Mouse (Mus musculus): ENCODE measurements around the gene Krt86. TPM values are rescaled to one million over a fixed set of nuclear protein-coding genes. Genes with fewer than 3 reads are reported as not detected.
A peak's percentile ranks its signal among the peaks of the same experiment; 100 is the strongest.

The Krt86 gene
- polyA plus RNA-seq, 1 experiment from 2014 or later: not detected

- DNase-seq (no peak), ATAC-seq (no peak)
- no peaks in the 10 kb centered on the region for H3K36me3 ChIP-seq (replicated peaks; ENCODE audit: insufficient read depth, low read length)
- H3K9me3 ChIP-seq (ENCODE audit: low read length): no peaks in the 10 kb centered on the region
- H3K4me3 ChIP-seq (ENCODE audit: low read depth, low read length): no peak overlapping the region
- 65% methylated on average over 1 of the region's 1 CpGs for WGBS (ENCODE audit: insufficient replicate concordance)
- no peak overlapping the region for H3K4me2 ChIP-seq (ENCODE audit: low read depth, low read length)
- peaks cover 10% of the 10 kb centered on the region for H3K27me3 ChIP-seq (ENCODE audit: insufficient read depth, low read length)
- TF ChIP-seq EP300 (IDR thresholded peaks at IDR 0.05; ENCODE audit: low read depth): no peak
- no peak for TF ChIP-seq CTCF (IDR thresholded peaks at IDR 0.05; ENCODE audit: low read depth)
- H3K4me1 ChIP-seq (ENCODE audit: insufficient read depth): peaks cover 6% of the 10 kb centered on the region; the same call in 1 of the 2 replicates
- H3K27ac ChIP-seq (ENCODE audit: low read depth): no peak overlapping the region
- no peak overlapping the region for H3K9ac ChIP-seq (replicated peaks)
Measured at GRCm38 (mm10) chr15:101483646-101484045, 10.4 kb downstream of the Krt86 start.

DNA sequence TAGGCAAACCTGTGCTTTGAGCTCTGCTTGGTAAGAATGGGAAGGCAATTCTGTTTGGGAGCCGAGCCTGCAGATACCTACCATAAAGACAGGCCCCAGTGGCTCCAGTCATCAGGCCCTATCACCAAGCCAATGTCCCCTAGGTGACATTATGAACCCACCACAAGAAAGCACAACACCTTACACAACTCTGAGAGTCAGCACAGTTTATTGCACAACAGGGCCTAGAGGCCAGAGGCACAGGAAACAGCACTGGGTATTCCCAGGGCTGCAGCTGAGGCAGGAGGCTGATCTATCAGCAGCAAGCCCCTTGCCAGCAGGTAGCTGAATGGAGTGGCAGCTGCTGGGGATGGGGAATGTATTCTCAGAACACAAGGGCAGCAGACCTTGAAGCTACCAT, 11.7 kb downstream of the Krt86 start:
- Histone ChIP-seq H3K36me3 (replicated peaks; ENCODE audit: insufficient read depth, low read length) (no peaks in the 10 kb centered on the region), H3K9me3 (ENCODE audit: low read length) (no peaks in the 10 kb centered on the region), H3K4me2 (ENCODE audit: low read depth, low read length) (peak overlapping the region; percentile 22; the same call in 1 of the 2 replicates), H3K4me1 (ENCODE audit: insufficient read depth) (peaks cover 6% of the 10 kb centered on the region; the same call in 1 of the 2 replicates), H3K4me3 (ENCODE audit: low read depth, low read length) (no peak overlapping the region), H3K27ac (ENCODE audit: low read depth) (no peak overlapping the region), H3K9ac (replicated peaks) (no peak overlapping the region), H3K27me3 (ENCODE audit: insufficient read depth, low read length) (no peaks in the 10 kb centered on the region)
- DNase-seq: peak; percentile 24
- WGBS (ENCODE audit: insufficient replicate concordance): 72% methylated on average over 1 of the region's 1 CpGs
- TF ChIP-seq CTCF (IDR thresholded peaks at IDR 0.05; ENCODE audit: low read depth): no peak
- TF ChIP-seq EP300 (IDR thresholded peaks at IDR 0.05; ENCODE audit: low read depth): no peak
- ATAC-seq: peak; percentile 65

- Histone ChIP-seq H3K27ac (ENCODE audit: low read depth) (no peak overlapping the region), H3K27me3 (ENCODE audit: insufficient read depth, low read length) (no peaks in the 10 kb centered on the region), H3K9me3 (ENCODE audit: low read length) (no peaks in the 10 kb centered on the region)
Measured at GRCm38 (mm10) chr15:101485911-101486635, 12.8 kb downstream of the Krt86 start.

DNA sequence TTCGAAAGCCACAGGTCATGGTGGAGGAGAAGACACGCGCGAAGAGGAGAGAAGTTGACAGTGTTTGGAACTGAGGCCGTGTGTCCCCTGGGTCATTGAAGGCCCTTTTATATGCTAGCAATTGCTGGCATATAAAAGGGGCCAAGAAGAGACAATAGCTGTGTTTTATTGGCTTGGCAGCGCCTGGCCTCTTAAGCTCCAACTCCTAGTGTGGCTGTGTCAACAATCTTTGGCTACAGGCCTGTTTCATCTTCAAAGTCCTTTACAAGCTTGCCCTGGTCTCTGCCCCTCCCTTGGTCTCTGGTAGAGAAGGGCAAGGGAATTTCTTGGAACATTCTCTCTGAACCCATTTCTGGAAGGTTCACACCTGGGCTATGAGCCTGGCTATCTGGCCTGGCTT, 18.2 kb downstream of the Krt86 start, which contains the start of gene Krt83:
Gene Krt83, minus strand, starts transcription at position 82 of the 400 bp plus-strand sequence.
- Histone ChIP-seq H3K36me3 (replicated peaks; ENCODE audit: insufficient read depth, low read length) (no peaks in the 10 kb centered on the region), H3K27me3 (ENCODE audit: insufficient read depth, low read length) (no peaks in the 10 kb centered on the region), H3K9me3 (ENCODE audit: low read length) (no peaks in the 10 kb centered on the region), H3K4me3 (ENCODE audit: low read depth, low read length) (no peak within 1 kb of the TSS), H3K27ac (ENCODE audit: low read depth) (no peak within 1 kb of the TSS), H3K4me2 (ENCODE audit: low read depth, low read length) (no peak within 1 kb of the TSS), H3K4me1 (ENCODE audit: insufficient read depth) (no peaks in the 10 kb centered on the region), H3K9ac (replicated peaks) (no peak within 1 kb of the TSS)
- ATAC-seq (no peak), DNase-seq (no peak)
- 74% methylated on average over 6 of the region's 6 CpGs for WGBS (ENCODE audit: insufficient replicate concordance)
- TF ChIP-seq EP300 (IDR thresholded peaks at IDR 0.05; ENCODE audit: low read depth): no peak
- no peak for TF ChIP-seq CTCF (IDR thresholded peaks at IDR 0.05; ENCODE audit: low read depth)

More at GRCm38 (mm10) chr15:101485911-101486635, 12.8 kb downstream of the Krt86 start:
- H3K4me3 ChIP-seq (ENCODE audit: low read depth, low read length): no peak overlapping the region
- H3K4me1 ChIP-seq (ENCODE audit: insufficient read depth): peaks cover 6% of the 10 kb centered on the region; the same call in 1 of the 2 replicates
- 64% methylated on average over 11 of the region's 11 CpGs for WGBS (ENCODE audit: insufficient replicate concordance)
- no peak overlapping the region for H3K4me2 ChIP-seq (ENCODE audit: low read depth, low read length)
- no peaks in the 10 kb centered on the region for H3K36me3 ChIP-seq (replicated peaks; ENCODE audit: insufficient read depth, low read length)
- TF ChIP-seq EP300 (IDR thresholded peaks at IDR 0.05; ENCODE audit: low read depth) (no peak), CTCF (IDR thresholded peaks at IDR 0.05; ENCODE audit: low read depth) (no peak)
- no peak overlapping the region for H3K9ac ChIP-seq (replicated peaks)
- ATAC-seq: no peak
- DNase-seq: no peak

GRCm38 (mm10) chr15:101492718-101493117, 19.4 kb downstream of the Krt86 start:
- H3K4me3 ChIP-seq (ENCODE audit: low read depth, low read length): no peak overlapping the region
- H3K9me3 ChIP-seq (ENCODE audit: low read length): no peaks in the 10 kb centered on the region
- no peak overlapping the region for H3K9ac ChIP-seq (replicated peaks)
- H3K4me2 ChIP-seq (ENCODE audit: low read depth, low read length): no peak overlapping the region
- 54% methylated on average over 8 of the region's 8 CpGs for WGBS (ENCODE audit: insufficient replicate concordance)
- no peaks in the 10 kb centered on the region for H3K27me3 ChIP-seq (ENCODE audit: insufficient read depth, low read length)
- TF ChIP-seq CTCF (IDR thresholded peaks at IDR 0.05; ENCODE audit: low read depth): no peak
- no peak for TF ChIP-seq EP300 (IDR thresholded peaks at IDR 0.05; ENCODE audit: low read depth)
- no peaks in the 10 kb centered on the region for H3K36me3 ChIP-seq (replicated peaks; ENCODE audit: insufficient read depth, low read length)
- no peak overlapping the region for H3K27ac ChIP-seq (ENCODE audit: low read depth)
- no peak for ATAC-seq
- no peak for DNase-seq
- H3K4me1 ChIP-seq (ENCODE audit: insufficient read depth): no peaks in the 10 kb centered on the region

GRCm38 (mm10) chr15:101493713-101494112, 20.4 kb downstream of the Krt86 start:
- DNase-seq: no peak
- H3K4me1 ChIP-seq (ENCODE audit: insufficient read depth): no peaks in the 10 kb centered on the region
- TF ChIP-seq CTCF (IDR thresholded peaks at IDR 0.05; ENCODE audit: low read depth) (no peak), EP300 (IDR thresholded peaks at IDR 0.05; ENCODE audit: low read depth) (no peak)
- no peak overlapping the region for H3K4me2 ChIP-seq (ENCODE audit: low read depth, low read length)
- H3K4me3 ChIP-seq (ENCODE audit: low read depth, low read length): no peak overlapping the region
- 85% methylated on average over 6 of the region's 6 CpGs for WGBS (ENCODE audit: insufficient replicate concordance)
- H3K9me3 ChIP-seq (ENCODE audit: low read length): no peaks in the 10 kb centered on the region
- H3K36me3 ChIP-seq (replicated peaks; ENCODE audit: insufficient read depth, low read length): no peaks in the 10 kb centered on the region
- H3K27me3 ChIP-seq (ENCODE audit: insufficient read depth, low read length): no peaks in the 10 kb centered on the region
- ATAC-seq: no peak
- no peak overlapping the region for H3K9ac ChIP-seq (replicated peaks)
- H3K27ac ChIP-seq (ENCODE audit: low read depth): no peak overlapping the region

Data from liver, postnatal 0 days (tissue).